Comparison of ENCODE assay signal across 26 mouse cellular contexts in the genomic region with DNA sequence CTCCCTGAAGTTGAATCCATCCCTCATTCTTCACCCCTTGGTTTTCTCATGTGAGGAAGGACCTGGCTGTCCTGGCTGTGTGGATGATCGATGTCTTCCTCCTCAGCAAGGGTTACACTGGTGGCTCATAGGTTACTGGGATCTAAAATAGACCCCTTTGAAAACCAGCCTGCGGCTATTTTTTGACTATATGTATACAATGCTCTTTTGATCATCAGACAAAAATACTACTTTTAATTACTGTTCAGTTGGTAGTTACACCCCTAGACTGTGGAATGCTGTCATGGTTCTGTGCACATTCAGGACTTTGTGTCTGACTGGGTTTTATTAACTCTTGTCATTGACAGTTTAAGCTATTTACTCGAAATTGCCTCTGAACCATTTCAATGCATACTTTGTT.
DNase-seq lines count a peak whose midpoint lies in the region; ATAC-seq and TF ChIP-seq lines count a peak whose summit lies in the region.
"Had no signal": no experiment of that assay in that cellular context is flagged by ENCODE, and none has a peak within 500 bp of the region (broad histone marks: within the 10 kb centered on the region; RNA-seq: fewer than 3 reads in every experiment).

No protein-coding gene starts in this region.

- no peaks in the 10 kb centered on the region for H3K27me3 ChIP-seq in kidney, embryonic 15.5 days
- no peaks in the 10 kb centered on the region for H3K27me3 ChIP-seq in kidney, postnatal 0 days (ENCODE audit: insufficient read depth, low read length)
- no peaks in the 10 kb centered on the region for H3K27me3 ChIP-seq in midbrain, embryonic 10.5 days (ENCODE audit: low read depth, poor library complexity, severe bottlenecking)
- H3K27me3 ChIP-seq: CH12.LX; embryonic facial prominence, embryonic 12.5 days; forebrain, embryonic 15.5 days; Patski had no signal

- ATAC-seq in kidney, embryonic 15.5 days (replicated peaks; ENCODE audit: low FRiP score) = peak; percentile 59
- no peak for ATAC-seq in kidney, postnatal 0 days (replicated peaks; ENCODE audit: low FRiP score, low read depth)
- ATAC-seq: activated CD4-positive, CD25-positive, alpha-beta regulatory T cell, adult 4 months; CD4-positive, CD25-positive, alpha-beta regulatory T cell, adult 4 months; forebrain, embryonic 13.5 days; forebrain, embryonic 15.5 days; Patski had no signal

- WGBS in kidney, embryonic 15.5 days = 41% methylated on average over 3 of the region's 3 CpGs
- WGBS in kidney, postnatal 0 days = 22% methylated on average over 3 of the region's 3 CpGs
- WGBS in midbrain, embryonic 10.5 days = 82% methylated on average over 3 of the region's 3 CpGs

- no peak overlapping the region for H3K4me3 ChIP-seq in kidney, embryonic 15.5 days (replicated peaks)
- H3K4me3 ChIP-seq in kidney, postnatal 0 days (replicated peaks; ENCODE audit: low read depth, low read length) = no peak overlapping the region
- no peak overlapping the region for H3K4me3 ChIP-seq in midbrain, embryonic 10.5 days
- H3K4me3 ChIP-seq: embryonic facial prominence, embryonic 10.5 days; embryonic facial prominence, embryonic 12.5 days; forebrain, embryonic 13.5 days; forebrain, embryonic 15.5 days had no signal

- H3K9me3 ChIP-seq in kidney, embryonic 15.5 days (replicated peaks) = no peaks in the 10 kb centered on the region
- H3K9me3 ChIP-seq in kidney, postnatal 0 days (replicated peaks; ENCODE audit: low read length) = no peaks in the 10 kb centered on the region
- no peaks in the 10 kb centered on the region for H3K9me3 ChIP-seq in midbrain, embryonic 10.5 days (replicated peaks)
- H3K9me3 ChIP-seq: embryonic facial prominence, embryonic 10.5 days; embryonic facial prominence, embryonic 12.5 days; forebrain, embryonic 13.5 days; forebrain, embryonic 15.5 days had no signal

- H3K4me1 ChIP-seq in kidney, embryonic 15.5 days = peaks cover 18% of the 10 kb centered on the region
- H3K4me1 ChIP-seq in kidney, postnatal 0 days (replicated peaks; ENCODE audit: insufficient read depth, low read length) = no peaks in the 10 kb centered on the region; the same call in 1 of the 2 replicates
- H3K4me1 ChIP-seq in midbrain, embryonic 10.5 days = peaks cover 8% of the 10 kb centered on the region
- H3K4me1 ChIP-seq: forebrain, embryonic 13.5 days; forebrain, embryonic 15.5 days had no signal

- no peaks in the 10 kb centered on the region for H3K36me3 ChIP-seq in kidney, embryonic 15.5 days
- H3K36me3 ChIP-seq in kidney, postnatal 0 days (ENCODE audit: insufficient read depth, low read length) = no peaks in the 10 kb centered on the region
- H3K36me3 ChIP-seq in midbrain, embryonic 10.5 days = no peaks in the 10 kb centered on the region
- H3K36me3 ChIP-seq: embryonic facial prominence, embryonic 10.5 days; embryonic facial prominence, embryonic 12.5 days; forebrain, embryonic 15.5 days; G1E had no signal

- peak overlapping the region; percentile 66; the same call in 1 of the 2 replicates for H3K27ac ChIP-seq in kidney, embryonic 15.5 days
- peak overlapping the region; percentile 42; the same call in 1 of the 2 replicates for H3K27ac ChIP-seq in kidney, postnatal 0 days
- H3K27ac ChIP-seq in midbrain, embryonic 10.5 days (replicated peaks) = no peak overlapping the region
- H3K27ac ChIP-seq: embryonic facial prominence, embryonic 10.5 days; embryonic facial prominence, embryonic 12.5 days; forebrain, embryonic 13.5 days; forebrain, embryonic 15.5 days had no signal

- no peak overlapping the region for H3K9ac ChIP-seq in kidney, embryonic 15.5 days
- H3K9ac ChIP-seq in kidney, postnatal 0 days (ENCODE audit: low read depth, low read length) = no peak overlapping the region
- H3K9ac ChIP-seq: embryonic facial prominence, embryonic 12.5 days; forebrain, embryonic 13.5 days; forebrain, embryonic 15.5 days had no signal

- no peak for TF ChIP-seq CTCF in kidney, postnatal 0 days (IDR thresholded peaks at IDR 0.05; ENCODE audit: low read depth)

- no peak overlapping the region for H3K4me2 ChIP-seq in kidney, embryonic 15.5 days
- H3K4me2 ChIP-seq in kidney, postnatal 0 days (ENCODE audit: low read length) = no peak overlapping the region
- H3K4me2 ChIP-seq: embryonic facial prominence, embryonic 12.5 days; forebrain, embryonic 13.5 days; forebrain, embryonic 15.5 days had no signal

- DNase-seq in embryo, embryonic 11 days = peak; percentile 7
- no peak for DNase-seq in embryo, embryonic 10 days (ENCODE audit: low spot score)
- DNase-seq in kidney, adult 9 months = peak; percentile 36
- DNase-seq in kidney, postnatal 10 days = no peak
- no peak for DNase-seq in kidney, postnatal 4 days
- DNase-seq in kidney, postnatal 0 days (ENCODE audit: low spot score) = peak; percentile 52
- no peak for DNase-seq in midbrain, embryonic 10.5 days (ENCODE audit: low spot score)
- DNase-seq: adrenal gland, adult 8-10 months; adrenal gland, postnatal 14 days; adrenal gland, postnatal 36 days; B cell, adult 2 months; cerebellum, adult 11-12 months; cerebellum, adult 2 months; cerebellum, adult 9-10 months; cerebellum, postnatal 10 days; cerebellum, postnatal 25 days had no signal

Comparison
In these comparisons a context has a peak if more than half of its experiments do, and no peak if none do; other contexts are left out.
1. DNase-seq: peak in embryo, embryonic 11 days (single experiment), kidney, adult 9 months (single experiment) and kidney, postnatal 0 days (single experiment); none in embryo, embryonic 10 days (single experiment), kidney, postnatal 10 days (single experiment), kidney, postnatal 4 days (0 of 2) and midbrain, embryonic 10.5 days (single experiment).